Mouse (Mus musculus) liver, embryonic 11.5 days (tissue): ENCODE data around the gene Rnf43. TPM values are rescaled to one million over a fixed set of nuclear protein-coding genes. Genes with fewer than 3 reads are reported as not detected.
A peak's percentile ranks its signal among the peaks of the same experiment; 100 is the strongest.

Source experiments
- ATAC-seq: fragments of 200-750 bp; cut with Nextera tagmentation; replicated peaks from 2 replicates; pipeline ENCODE4 v1.8.0; 2017; ENCODE audit warnings: moderate number of reproducible peaks, mild to moderate bottlenecking, moderate TSS enrichment, moderate library complexity; ENCODE audit not compliant: low FRiP score
- DNase-seq: peaks from one replicate; pipeline ENCODE4 v3.0.0-alpha.2; 2017; ENCODE audit warnings: low spot score
- H3K27ac ChIP-seq: fragments of 300-500 bp; sonication (generic); 2 replicates; pipeline ENCODE4 v1.5.1; 2014; ENCODE audit warnings: mild to moderate bottlenecking, low read depth, low read length, control low read depth
- H3K27me3 ChIP-seq: fragments of 300-500 bp; sonication (generic); replicated peaks from 2 replicates; pipeline ENCODE4 v1.6.1; 2014; ENCODE audit warnings: low read length, mixed read lengths; ENCODE audit not compliant: control insufficient read depth, insufficient read depth
- H3K36me3 ChIP-seq: fragments of 300-500 bp; sonication (generic); 2 replicates; pipeline ENCODE4 v1.6.1; 2014; ENCODE audit warnings: mild to moderate bottlenecking, low read length, moderate library complexity, mixed read lengths; ENCODE audit not compliant: control insufficient read depth, insufficient read depth
- H3K4me1 ChIP-seq: fragments of 300-500 bp; sonication (generic); replicated peaks from 2 replicates; pipeline ENCODE4 v1.6.1; 2014; ENCODE audit warnings: low read length, mixed read lengths; ENCODE audit not compliant: control insufficient read depth, insufficient read depth
- H3K4me2 ChIP-seq: fragments of 300-500 bp; sonication (generic); 2 replicates; pipeline ENCODE4 v1.6.1; 2014; ENCODE audit warnings: mild to moderate bottlenecking, control low read depth, moderate library complexity
- H3K4me3 ChIP-seq: fragments of 300-500 bp; sonication (generic); 2 replicates; pipeline ENCODE4 v1.5.1; 2014; ENCODE audit warnings: low read depth, low read length, control low read depth
- H3K9ac ChIP-seq: fragments of 300-500 bp; sonication (generic); 2 replicates; pipeline ENCODE4 v1.6.1; 2014; ENCODE audit warnings: low read depth, low read length, control low read depth
- H3K9me3 ChIP-seq: fragments of 300-500 bp; sonication (generic); 2 replicates; pipeline ENCODE4 v1.6.1; 2016; ENCODE audit warnings: low read length, inconsistent platforms, mixed read lengths; ENCODE audit not compliant: control insufficient read depth
- WGBS: fragments of 180-500 bp; shearing (Covaris S2); extraction: QIAGEN DNeasy Blood & Tissue Kit; methylation state at CpG from one replicate; pipeline ENCODE4 v1.1.7; 2014; 5-methylcytosine and 5-hydroxymethylcytosine counted together
- polyA plus RNA-seq: library from polyadenylated mRNA; unstranded; fragments of >200 nt; fragmentation: Nextera tagmentation; extraction: Ambion mirVana; gene quantifications from 2 replicates; pipeline ENCODE4 v1.2.1, GENCODE M21; 2014

The Rnf43 gene
- polyA plus RNA-seq, 1 experiment from 2014 or later, result 10.0 TPM

GRCm38 (mm10) chr11:87697131-87697682 lies 34.7 kb downstream of the Rnf43 start:
- H3K4me1 ChIP-seq, result peaks cover 34% of the 10 kb centered on the region
- H3K4me3 ChIP-seq, result no peak overlapping the region
- ATAC-seq (no peak), DNase-seq (no peak)
- no peak overlapping the region for H3K4me2 ChIP-seq
- 70% methylated on average over 14 of the region's 14 CpGs for WGBS
- H3K27ac ChIP-seq, result no peak overlapping the region; the same call in 1 of the 2 replicates
- no peaks in the 10 kb centered on the region for H3K27me3 ChIP-seq
- H3K9me3 ChIP-seq, result no peaks in the 10 kb centered on the region
- no peaks in the 10 kb centered on the region for H3K36me3 ChIP-seq
- H3K9ac ChIP-seq, result no peak overlapping the region

DNA sequence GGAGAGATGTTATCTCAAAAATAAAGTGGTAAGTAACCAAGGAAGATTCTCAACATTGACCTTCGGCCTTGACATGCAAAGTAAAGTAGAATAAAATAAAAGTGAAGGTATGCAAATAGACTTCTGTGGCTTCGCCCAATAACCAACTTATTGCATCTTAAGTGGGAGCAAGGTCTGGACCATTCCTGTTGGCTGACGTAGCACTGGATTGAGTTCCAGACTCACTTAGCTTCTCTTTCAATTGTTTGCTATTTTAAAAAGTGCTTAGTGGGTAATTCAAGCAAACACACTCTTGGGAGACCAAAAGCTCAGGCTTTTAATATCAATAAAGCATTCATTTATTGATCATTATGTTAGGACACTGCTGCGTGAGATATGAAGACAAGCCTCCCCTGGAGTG lies 35.6 kb downstream of the Rnf43 start:
- ATAC-seq (no peak), DNase-seq (no peak)
- Histone ChIP-seq H3K27me3 (no peaks in the 10 kb centered on the region), H3K4me1 (peaks cover 41% of the 10 kb centered on the region), H3K9ac (no peak overlapping the region), H3K27ac (no peak overlapping the region), H3K4me2 (no peak overlapping the region), H3K4me3 (no peak overlapping the region), H3K9me3 (no peaks in the 10 kb centered on the region), H3K36me3 (no peaks in the 10 kb centered on the region)
- WGBS, result 89% methylated on average over 4 of the region's 4 CpGs

GRCm38 (mm10) chr11:87701108-87701507 lies 38.6 kb downstream of the Rnf43 start:
- 56% methylated on average over 6 of the region's 6 CpGs for WGBS
- H3K9ac ChIP-seq, result no peak overlapping the region

DNA sequence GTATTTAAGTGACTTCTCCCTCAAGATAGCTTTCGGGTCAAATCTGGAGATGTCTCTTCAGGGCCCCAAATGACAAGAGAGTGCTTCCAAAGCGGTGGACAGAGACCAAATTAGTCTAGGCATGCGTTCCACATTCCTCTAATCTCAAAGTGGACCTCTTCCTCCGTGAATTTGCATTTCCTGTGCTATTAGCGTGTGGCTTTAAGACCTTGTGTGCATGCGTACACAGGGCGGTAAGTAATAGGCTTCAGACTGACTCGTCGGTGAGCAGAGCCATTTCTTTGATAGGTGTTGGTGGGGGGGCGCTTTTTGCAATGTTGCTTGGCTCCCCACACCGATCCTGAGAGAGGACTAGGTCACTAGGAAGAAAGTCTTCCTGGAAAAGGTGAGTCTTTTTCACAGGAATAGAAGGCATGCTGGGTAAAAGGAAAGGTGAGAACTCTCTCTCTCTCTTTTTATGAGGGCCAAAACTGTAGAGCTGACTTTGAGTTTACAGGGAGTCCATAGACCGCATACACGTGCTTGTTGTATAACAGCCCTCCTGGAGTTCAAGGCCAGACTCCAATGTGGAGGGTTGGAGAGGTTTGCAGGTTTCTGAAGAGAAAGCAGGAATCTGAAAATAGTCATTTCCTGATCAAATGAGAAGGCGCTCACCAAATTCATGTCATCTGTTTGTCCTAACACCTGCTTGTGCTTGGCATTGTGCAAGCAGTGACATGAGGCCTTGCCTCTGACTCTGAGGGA lies 39.5 kb downstream of the Rnf43 start:
- 47% methylated on average over 14 of the region's 14 CpGs for WGBS
- DNase-seq (no peak), ATAC-seq (no peak; the same call in 1 of the 2 replicates)
- Histone ChIP-seq H3K27me3 (no peaks in the 10 kb centered on the region), H3K4me3 (peak overlapping the region; percentile 7), H3K27ac (peak overlapping the region; percentile 62), H3K9ac (peak overlapping the region; percentile 25; the same call in 1 of the 2 replicates), H3K4me1 (peaks cover 56% of the 10 kb centered on the region), H3K9me3 (no peaks in the 10 kb centered on the region), H3K36me3 (no peaks in the 10 kb centered on the region), H3K4me2 (peak overlapping the region; percentile 48)

More at GRCm38 (mm10) chr11:87701108-87701507, 38.6 kb downstream of the Rnf43 start:
- H3K4me1 ChIP-seq, result peaks cover 62% of the 10 kb centered on the region
- DNase-seq (no peak), ATAC-seq (no peak)
- H3K36me3 ChIP-seq, result no peaks in the 10 kb centered on the region
- H3K27me3 ChIP-seq, result no peaks in the 10 kb centered on the region
- peak overlapping the region; percentile 48 for H3K4me2 ChIP-seq
- no peak overlapping the region for H3K4me3 ChIP-seq
- H3K9me3 ChIP-seq, result no peaks in the 10 kb centered on the region
- peak overlapping the region; percentile 62 for H3K27ac ChIP-seq

DNA sequence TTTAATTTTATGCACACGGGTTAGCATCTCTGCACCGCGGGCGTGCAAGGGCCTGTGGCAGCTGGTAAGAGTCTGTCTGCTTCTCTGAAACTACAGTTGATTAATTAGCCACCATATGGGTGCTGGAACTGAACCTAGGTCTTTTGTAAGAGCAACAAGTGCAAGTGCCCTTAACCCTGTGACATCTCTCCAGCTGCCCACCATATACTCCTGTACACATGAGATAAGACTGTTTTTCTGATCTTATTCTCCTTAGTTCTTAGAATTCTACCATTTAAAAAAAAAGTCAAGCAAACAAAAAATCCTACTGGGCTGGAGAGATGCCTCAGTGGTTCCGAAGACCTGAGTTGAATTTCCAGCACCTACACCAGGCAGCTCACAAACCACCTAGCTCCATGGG lies 41.1 kb downstream of the Rnf43 start:
- Histone ChIP-seq H3K4me2 (peak overlapping the region; percentile 50), H3K27ac (peak overlapping the region; percentile 74), H3K4me1 (peaks cover 60% of the 10 kb centered on the region), H3K4me3 (no peak overlapping the region), H3K36me3 (no peaks in the 10 kb centered on the region), H3K9me3 (no peaks in the 10 kb centered on the region), H3K9ac (peak overlapping the region; percentile 35; the same call in 1 of the 2 replicates), H3K27me3 (no peaks in the 10 kb centered on the region)
- peak; percentile 77 for ATAC-seq
- 70% methylated on average over 5 of the region's 5 CpGs for whole genome bisulfite sequencing
- no peak for DNase-seq

- H3K9ac ChIP-seq, result peak overlapping the region; percentile 35
- H3K27ac ChIP-seq, result peak overlapping the region; percentile 74
- H3K4me2 ChIP-seq, result peak overlapping the region; percentile 50
- no peaks in the 10 kb centered on the region for H3K36me3 ChIP-seq
- H3K4me1 ChIP-seq, result peaks cover 66% of the 10 kb centered on the region
- no peak for DNase-seq
- WGBS, result 67% methylated on average over 9 of the region's 9 CpGs
- H3K27me3 ChIP-seq, result no peaks in the 10 kb centered on the region
- H3K9me3 ChIP-seq, result no peaks in the 10 kb centered on the region
- H3K4me3 ChIP-seq, result no peak overlapping the region
- ATAC-seq, result no peak
Measured at GRCm38 (mm10) chr11:87704289-87704688, 41.8 kb downstream of the Rnf43 start.

DNA sequence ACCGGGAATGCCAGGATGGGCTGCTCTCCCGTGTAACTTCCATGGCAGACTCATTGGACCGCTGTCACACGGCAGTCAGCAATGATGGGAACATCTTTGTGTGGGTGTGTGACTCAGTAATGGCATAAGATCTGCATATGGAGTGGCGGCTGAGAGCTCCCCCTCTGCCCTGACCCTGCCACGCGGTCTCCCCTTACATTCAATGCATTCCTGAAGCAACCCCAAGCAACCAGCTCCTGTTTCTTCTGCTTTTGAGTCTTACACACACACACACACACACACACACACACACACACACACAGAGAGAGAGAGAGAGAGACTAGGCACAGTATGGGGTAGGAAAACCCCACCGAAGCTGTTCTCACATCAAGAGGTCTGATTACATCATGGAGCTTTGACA lies 45.0 kb downstream of the Rnf43 start:
- Histone ChIP-seq H3K4me3 (no peak overlapping the region), H3K9me3 (no peaks in the 10 kb centered on the region), H3K4me1 (peaks cover 67% of the 10 kb centered on the region), H3K27me3 (no peaks in the 10 kb centered on the region), H3K27ac (no peak overlapping the region), H3K4me2 (no peak overlapping the region), H3K9ac (no peak overlapping the region), H3K36me3 (no peaks in the 10 kb centered on the region)
- no peak for ATAC-seq
- DNase-seq, result no peak
- WGBS, result 70% methylated on average over 8 of the region's 8 CpGs

DNA sequence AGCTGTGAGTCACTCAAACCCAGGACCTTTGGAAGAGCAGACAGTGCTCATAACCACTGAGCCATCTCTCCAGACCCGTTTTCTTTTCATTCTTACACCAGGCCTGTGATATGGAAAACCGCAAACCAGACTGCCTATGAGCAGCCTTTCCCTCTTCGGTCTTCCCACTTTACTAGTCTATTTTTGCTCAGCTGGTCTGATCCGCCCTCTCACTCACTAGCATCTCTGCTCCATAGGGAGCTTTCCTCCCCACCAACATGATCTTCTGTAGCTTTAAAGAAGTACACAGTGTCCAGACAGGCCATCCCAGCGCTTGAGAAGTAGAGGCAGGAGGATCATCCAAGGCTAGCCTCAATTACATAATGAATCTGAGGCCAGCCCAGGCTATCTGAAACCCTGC lies 46.5 kb downstream of the Rnf43 start:
- 87% methylated on average over 5 of the region's 5 CpGs for WGBS
- ATAC-seq (no peak), DNase-seq (no peak)
- peaks cover 61% of the 10 kb centered on the region for H3K4me1 ChIP-seq
- H3K27ac ChIP-seq, result 0 out of 2 replicates have a peak overlapping the region, but pooled peaks have one; percentile 6
- H3K4me3 ChIP-seq, result no peak overlapping the region; the same call in 1 of the 2 replicates
- no peaks in the 10 kb centered on the region for H3K9me3 ChIP-seq
- H3K9ac ChIP-seq, result peak overlapping the region; percentile 34; the same call in 1 of the 2 replicates
- H3K27me3 ChIP-seq, result no peaks in the 10 kb centered on the region
- peak overlapping the region; percentile 66 for H3K4me2 ChIP-seq
- no peaks in the 10 kb centered on the region for H3K36me3 ChIP-seq
